Mouse (Mus musculus): ENCODE data around the gene St8sia4. TPM values are rescaled to one million over a fixed set of nuclear protein-coding genes. Genes with fewer than 3 reads are reported as not detected.

The St8sia4 gene
- 0.31 and 0.43 TPM in 2 replicates for polyA plus RNA-seq (2011; ENCODE audit: insufficient read depth, insufficient read length, low read depth, missing spikeins)

DNA sequence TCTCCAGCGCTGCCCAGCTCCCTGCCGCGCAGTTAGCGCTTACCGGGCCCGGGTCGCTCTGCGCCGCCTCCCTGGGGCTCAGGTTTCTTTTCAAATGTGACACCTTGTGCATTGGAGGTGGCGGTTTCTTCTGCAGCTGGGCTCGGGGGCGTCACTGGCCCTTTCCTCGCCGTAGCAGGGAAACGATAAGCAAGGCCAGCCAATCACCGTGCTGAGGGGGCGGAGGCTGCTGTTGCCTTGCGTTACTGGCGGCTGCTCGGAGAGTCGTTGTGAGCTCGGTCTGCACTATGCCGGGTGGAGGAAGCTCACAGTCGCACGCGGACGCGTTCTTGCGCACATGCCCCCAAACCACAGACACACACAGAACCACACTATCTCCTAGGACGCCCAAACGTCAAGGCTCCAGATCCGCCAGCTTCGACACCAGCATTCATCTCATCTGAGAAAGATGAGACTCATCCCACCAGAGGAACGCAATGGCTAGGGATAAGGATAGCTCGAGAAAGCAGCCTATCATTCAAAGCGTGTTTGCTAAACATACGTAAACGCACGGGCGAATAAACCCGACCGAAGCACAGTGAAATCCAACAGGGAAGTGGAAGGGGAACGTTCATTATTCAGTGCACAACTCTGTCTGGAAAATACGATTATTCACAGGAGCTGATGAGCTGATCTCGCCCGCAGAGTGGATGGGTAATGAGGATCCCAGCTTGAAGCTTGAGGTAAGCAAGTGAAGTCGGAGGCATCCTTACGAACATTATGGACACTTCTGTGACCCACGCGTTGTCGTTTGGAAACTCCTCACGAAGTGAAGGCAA is at the start of gene St8sia4:
Gene St8sia4, minus strand, starts transcription at position 137 of the 818 bp plus-strand sequence.
- H3K27ac ChIP-seq (ENCODE audit: insufficient read depth, low read length): no peak within 1 kb of the TSS

DNA sequence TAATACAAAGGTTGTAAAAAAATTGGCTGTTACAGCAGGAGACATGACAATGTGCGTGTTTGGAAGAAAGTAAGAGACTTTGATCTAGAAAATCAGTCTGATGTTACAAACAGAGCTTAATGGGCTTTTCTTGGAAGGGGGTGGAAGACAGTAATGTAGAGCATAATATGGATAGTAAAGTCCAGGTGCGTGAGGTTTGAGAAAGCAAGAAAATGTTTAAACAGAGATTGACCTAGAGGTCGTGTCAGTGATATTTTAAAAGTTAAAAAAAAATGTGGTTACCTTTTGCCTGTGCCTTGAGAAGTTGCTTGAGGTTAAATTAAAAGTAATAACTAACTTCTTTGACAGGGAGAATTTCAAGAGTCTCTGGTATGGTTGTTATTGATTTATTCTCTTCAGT is 41.8 kb upstream of the St8sia4 start:
- no peak overlapping the region for H3K27ac ChIP-seq (ENCODE audit: insufficient read depth, low read length)
- TF ChIP-seq POLR2A (IDR thresholded peaks at IDR 0.05; ENCODE audit: insufficient read depth, low read length): no peak
- TF ChIP-seq CTCF (IDR thresholded peaks at IDR 0.05; ENCODE audit: low read depth, low read length): no peak
- no peak for TF ChIP-seq EP300 (IDR thresholded peaks at IDR 0.05; ENCODE audit: insufficient read depth, low read depth, low read length)
- H3K9ac ChIP-seq (ENCODE audit: low read depth, poor library complexity, severe bottlenecking): no peak overlapping the region
- H3K9me3 ChIP-seq (replicated peaks; ENCODE audit: control insufficient read depth, insufficient read depth, low read length, poor library complexity, severe bottlenecking): no peaks in the 10 kb centered on the region
- H3K4me1 ChIP-seq (ENCODE audit: control insufficient read depth, insufficient read depth, low read length): no peaks in the 10 kb centered on the region
- H3K36me3 ChIP-seq (ENCODE audit: control insufficient read depth, insufficient read depth, low read length, poor library complexity, severe bottlenecking): no peaks in the 10 kb centered on the region
- no peak overlapping the region for H3K4me3 ChIP-seq (ENCODE audit: low read depth, low read length)
- no peaks in the 10 kb centered on the region for H3K27me3 ChIP-seq (ENCODE audit: control insufficient read depth, insufficient read depth, low read length, poor library complexity, severe bottlenecking)

More for the DNA sequence above, at the start of gene St8sia4:
- Histone ChIP-seq H3K27me3 (ENCODE audit: control insufficient read depth, insufficient read depth, low read length, poor library complexity, severe bottlenecking) (0 out of 2 replicates have a peak, but pooled peaks cover 2% of the 10 kb centered on the region), H3K36me3 (ENCODE audit: control insufficient read depth, insufficient read depth, low read length, poor library complexity, severe bottlenecking) (no peaks in the 10 kb centered on the region), H3K9me3 (replicated peaks; ENCODE audit: control insufficient read depth, insufficient read depth, low read length, poor library complexity, severe bottlenecking) (no peaks in the 10 kb centered on the region), H3K9ac (ENCODE audit: low read depth, poor library complexity, severe bottlenecking) (no peak within 1 kb of the TSS), H3K4me1 (ENCODE audit: control insufficient read depth, insufficient read depth, low read length) (no peaks in the 10 kb centered on the region), H3K4me3 (ENCODE audit: low read depth, low read length) (peak within 1 kb of the TSS; percentile 59)
- TF ChIP-seq CTCF (IDR thresholded peaks at IDR 0.05; ENCODE audit: low read depth, low read length) (no peak), POLR2A (IDR thresholded peaks at IDR 0.05; ENCODE audit: insufficient read depth, low read length) (no peak), EP300 (IDR thresholded peaks at IDR 0.05; ENCODE audit: insufficient read depth, low read depth, low read length) (no peak)

DNA sequence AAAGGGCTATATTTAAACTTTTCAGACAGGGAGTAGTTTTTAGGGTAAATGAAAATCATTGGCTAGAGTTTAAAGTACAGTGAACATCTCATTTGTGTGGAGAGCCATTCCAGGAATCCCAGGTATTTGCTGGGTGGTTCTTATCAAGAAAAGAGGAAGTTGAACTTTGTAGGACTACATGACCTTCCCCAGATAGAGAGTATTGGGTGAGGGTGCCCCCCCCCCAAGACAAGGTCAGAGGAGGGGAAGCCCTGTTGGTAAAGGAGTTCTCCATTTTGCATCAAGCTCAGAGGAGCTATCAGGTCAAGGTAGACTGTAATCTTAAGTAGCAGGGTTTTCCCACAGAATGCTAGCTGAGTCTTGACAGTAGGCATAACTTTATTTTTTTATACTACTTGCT is 32.5 kb upstream of the St8sia4 start:
- H3K27ac ChIP-seq (ENCODE audit: insufficient read depth, low read length): no peak overlapping the region
- TF ChIP-seq POLR2A (IDR thresholded peaks at IDR 0.05; ENCODE audit: insufficient read depth, low read length) (no peak), EP300 (IDR thresholded peaks at IDR 0.05; ENCODE audit: insufficient read depth, low read depth, low read length) (no peak), CTCF (IDR thresholded peaks at IDR 0.05; ENCODE audit: low read depth, low read length) (no peak)

DNA sequence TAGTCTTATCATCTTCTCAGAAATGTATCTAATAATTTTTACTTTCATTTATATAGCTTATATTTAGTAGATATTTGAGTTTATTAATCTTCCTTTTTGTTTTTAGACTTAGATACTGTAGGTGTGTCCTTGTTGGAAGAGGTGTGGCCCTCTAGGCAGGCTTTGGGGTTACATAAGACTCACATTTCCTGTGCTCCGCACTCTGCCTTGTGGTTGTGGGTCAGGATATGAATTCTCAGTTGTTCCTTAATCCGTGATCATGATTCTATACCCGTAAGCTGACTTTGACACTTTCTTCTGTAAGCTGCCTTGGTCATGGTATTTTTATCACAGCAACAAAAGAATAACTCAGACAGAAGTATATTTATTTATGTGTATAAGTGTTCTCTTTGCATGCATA is 6.7 kb upstream of the St8sia4 start:
- Histone ChIP-seq H3K27me3 (ENCODE audit: control insufficient read depth, insufficient read depth, low read length, poor library complexity, severe bottlenecking) (no peaks in the 10 kb centered on the region), H3K4me3 (ENCODE audit: low read depth, low read length) (no peak overlapping the region), H3K9me3 (replicated peaks; ENCODE audit: control insufficient read depth, insufficient read depth, low read length, poor library complexity, severe bottlenecking) (no peaks in the 10 kb centered on the region), H3K4me1 (ENCODE audit: control insufficient read depth, insufficient read depth, low read length) (no peaks in the 10 kb centered on the region), H3K9ac (ENCODE audit: low read depth, poor library complexity, severe bottlenecking) (no peak overlapping the region), H3K36me3 (ENCODE audit: control insufficient read depth, insufficient read depth, low read length, poor library complexity, severe bottlenecking) (no peaks in the 10 kb centered on the region), H3K27ac (ENCODE audit: insufficient read depth, low read length) (no peak overlapping the region)
- TF ChIP-seq EP300 (IDR thresholded peaks at IDR 0.05; ENCODE audit: insufficient read depth, low read depth, low read length) (no peak), CTCF (IDR thresholded peaks at IDR 0.05; ENCODE audit: low read depth, low read length) (no peak), POLR2A (IDR thresholded peaks at IDR 0.05; ENCODE audit: insufficient read depth, low read length) (no peak)

More for the DNA sequence above, 32.5 kb upstream of the St8sia4 start:
- H3K36me3 ChIP-seq (ENCODE audit: control insufficient read depth, insufficient read depth, low read length, poor library complexity, severe bottlenecking): no peaks in the 10 kb centered on the region
- peaks cover 2% of the 10 kb centered on the region for H3K9me3 ChIP-seq (replicated peaks; ENCODE audit: control insufficient read depth, insufficient read depth, low read length, poor library complexity, severe bottlenecking)
- H3K4me3 ChIP-seq (ENCODE audit: low read depth, low read length): no peak overlapping the region
- no peaks in the 10 kb centered on the region for H3K4me1 ChIP-seq (ENCODE audit: control insufficient read depth, insufficient read depth, low read length)
- H3K9ac ChIP-seq (ENCODE audit: low read depth, poor library complexity, severe bottlenecking): no peak overlapping the region
- H3K27me3 ChIP-seq (ENCODE audit: control insufficient read depth, insufficient read depth, low read length, poor library complexity, severe bottlenecking): no peaks in the 10 kb centered on the region

DNA sequence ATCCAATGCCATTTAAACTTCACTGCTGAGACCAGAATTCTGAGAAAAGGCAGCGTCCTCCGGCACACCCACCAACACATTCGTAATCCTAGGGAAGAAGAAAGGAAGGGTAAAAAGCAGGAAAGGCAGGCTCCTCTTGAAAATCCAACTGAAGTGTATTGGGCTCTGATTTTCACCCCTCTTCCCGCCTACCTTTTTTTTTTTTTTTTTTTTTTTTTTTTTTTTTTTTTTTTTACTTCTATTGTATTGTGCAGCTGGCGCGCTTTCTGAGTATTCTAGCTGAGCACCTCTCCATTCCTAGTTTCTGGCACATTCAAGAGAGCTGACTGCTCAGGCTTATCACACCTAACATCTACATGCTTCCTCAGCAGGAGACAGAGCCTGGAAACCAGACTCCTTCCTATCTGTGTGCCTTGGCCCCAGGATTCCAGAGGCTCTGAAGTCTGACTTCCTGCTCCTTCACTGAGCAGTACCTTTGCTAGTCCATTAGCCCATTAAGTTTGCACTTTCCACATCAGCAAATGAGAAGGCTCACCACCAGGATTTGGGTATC is 958 bp upstream of the St8sia4 start:
- no peak overlapping the region for H3K27ac ChIP-seq (ENCODE audit: insufficient read depth, low read length)
- H3K36me3 ChIP-seq (ENCODE audit: control insufficient read depth, insufficient read depth, low read length, poor library complexity, severe bottlenecking): no peaks in the 10 kb centered on the region

More for the DNA sequence above, 958 bp upstream of the St8sia4 start:
- no peaks in the 10 kb centered on the region for H3K4me1 ChIP-seq (ENCODE audit: control insufficient read depth, insufficient read depth, low read length)
- H3K9ac ChIP-seq (ENCODE audit: low read depth, poor library complexity, severe bottlenecking): no peak overlapping the region
- no peaks in the 10 kb centered on the region for H3K9me3 ChIP-seq (replicated peaks; ENCODE audit: control insufficient read depth, insufficient read depth, low read length, poor library complexity, severe bottlenecking)
- H3K4me3 ChIP-seq (ENCODE audit: low read depth, low read length): peak overlapping the region; percentile 59
- H3K27me3 ChIP-seq (ENCODE audit: control insufficient read depth, insufficient read depth, low read length, poor library complexity, severe bottlenecking): 0 out of 2 replicates have a peak, but pooled peaks cover 2% of the 10 kb centered on the region
- TF ChIP-seq POLR2A (IDR thresholded peaks at IDR 0.05; ENCODE audit: insufficient read depth, low read length) (no peak), CTCF (IDR thresholded peaks at IDR 0.05; ENCODE audit: low read depth, low read length) (no peak), EP300 (IDR thresholded peaks at IDR 0.05; ENCODE audit: insufficient read depth, low read depth, low read length) (no peak)

Data from ES-Bruce4 (cell line).